Mouse (Mus musculus) heart, postnatal 0 days (tissue): Measurements from ENCODE around the gene Tmem214. TPM values are rescaled to one million over a fixed set of nuclear protein-coding genes. Genes with fewer than 3 reads are reported as not detected.

Experiments used
- ATAC-seq: fragments of 200-750 bp; cut with Nextera tagmentation; 2 replicates; pipeline ENCODE4 v1.8.0; 2017; ENCODE audit warnings: low read depth, moderate number of reproducible peaks, moderate library complexity; ENCODE audit not compliant: insufficient read depth
- DNase-seq: peaks from one replicate; pipeline ENCODE4 v3.0.0-alpha.2; 2016; ENCODE audit warnings: low spot score
- H3K27ac ChIP-seq: fragments of 300-500 bp; sonication (generic); 2 replicates; pipeline ENCODE4 v1.5.1; 2014; ENCODE audit warnings: low read depth, mild to moderate bottlenecking
- H3K27me3 ChIP-seq: fragments of 300-500 bp; sonication (generic); 2 replicates; pipeline ENCODE4 v1.6.1; 2014; ENCODE audit warnings: low read length, mixed read lengths; ENCODE audit not compliant: control insufficient read depth, insufficient read depth
- H3K36me3 ChIP-seq: fragments of 300-500 bp; sonication (generic); replicated peaks from 2 replicates; pipeline ENCODE4 v1.6.1; 2014; ENCODE audit warnings: low read length, mixed read lengths; ENCODE audit not compliant: control insufficient read depth, insufficient read depth
- H3K4me1 ChIP-seq: fragments of 300-500 bp; sonication (generic); 2 replicates; pipeline ENCODE4 v1.6.1; 2014; ENCODE audit warnings: antibody characterized with exemption; ENCODE audit not compliant: control insufficient read depth, insufficient read depth
- H3K4me2 ChIP-seq: fragments of 300-500 bp; sonication (generic); 2 replicates; pipeline ENCODE4 v1.6.1; 2014; ENCODE audit warnings: low read depth, mild to moderate bottlenecking, low read length, moderate library complexity
- H3K4me3 ChIP-seq: fragments of 300-500 bp; sonication (generic); 2 replicates; pipeline ENCODE4 v1.5.1; 2014; ENCODE audit warnings: low read depth, low read length
- H3K9ac ChIP-seq: fragments of 300-500 bp; sonication (generic); replicated peaks from 2 replicates; pipeline ENCODE4 v1.6.1; 2014; ENCODE audit warnings: low read depth, low read length, mixed read lengths
- H3K9me3 ChIP-seq: fragments of 300-500 bp; sonication (generic); replicated peaks from 2 replicates; pipeline ENCODE4 v1.6.1; 2016; ENCODE audit warnings: low read length; ENCODE audit not compliant: control insufficient read depth
- CTCF ChIP-seq: IDR thresholded peaks from 2 replicates; pipeline ENCODE4 v1.5.1; 2016; ENCODE audit warnings: antibody characterized with exemption, control low read depth, low read depth
- EP300 ChIP-seq: IDR thresholded peaks from 2 replicates; pipeline ENCODE4 v1.6.1; 2016; ENCODE audit warnings: antibody characterized with exemption, low read depth
- WGBS: fragments of 180-500 bp; shearing (Covaris S2); extraction: QIAGEN DNeasy Blood & Tissue Kit; methylation state at CpG from one replicate; pipeline ENCODE4 v1.1.7; 2014; 5-methylcytosine and 5-hydroxymethylcytosine counted together
- polyA plus RNA-seq: library from polyadenylated mRNA; unstranded; fragments of >200 nt; fragmentation: Nextera tagmentation; extraction: Ambion mirVana; gene quantifications from 2 replicates; pipeline ENCODE4 v1.2.1, GENCODE M21; 2015
- total RNA-seq: library from RNA; depleted of rRNA; stranded (reverse); fragments of >200 nt; gene quantifications from 2 replicates; pipeline ENCODE4 v1.2.3, GENCODE M21; 2014; ENCODE audit warnings: low replicate concordance

Gene Tmem214
- total and polyA plus RNA-seq, 2 experiments from 2014 or later: 49.6 to 58.8 TPM

DNA sequence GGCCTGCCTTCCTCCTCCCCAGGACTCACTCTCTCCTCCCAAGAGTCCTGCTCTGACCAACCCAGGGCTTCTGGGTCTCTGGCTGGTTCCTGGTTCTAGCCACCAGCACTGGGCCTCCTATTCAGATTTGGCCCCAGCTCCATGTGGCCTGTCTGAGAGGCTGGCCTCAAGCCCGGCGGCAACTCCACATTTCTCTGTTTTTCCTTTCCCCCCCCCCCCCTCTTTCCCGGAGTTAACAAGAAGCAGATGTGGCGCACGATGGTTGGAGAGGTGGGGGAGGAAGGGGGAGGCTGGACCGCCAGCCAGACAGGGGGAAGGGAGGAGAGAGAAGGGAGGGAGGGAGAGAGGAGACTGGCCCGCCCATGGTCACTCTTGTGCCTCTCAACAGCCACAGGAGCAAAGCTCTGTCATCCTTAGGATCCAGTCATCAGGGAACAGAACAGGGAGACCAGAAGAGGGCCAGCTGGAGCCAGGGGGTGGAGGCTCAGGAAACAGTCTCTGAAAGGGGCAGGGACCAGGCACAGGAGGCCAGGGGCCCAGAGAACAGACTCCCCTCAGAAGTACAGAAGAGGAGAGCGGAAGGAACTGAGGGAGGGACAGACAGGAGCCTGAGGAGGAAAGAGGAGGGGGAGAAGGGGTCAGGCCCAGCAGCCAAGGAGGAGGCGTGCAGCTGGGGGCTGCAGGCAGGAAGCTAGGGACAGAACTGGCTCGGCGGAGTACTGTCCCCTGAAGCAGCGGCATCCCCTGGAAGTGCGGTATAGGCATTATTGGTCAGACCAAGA lies 45.4 kb downstream of the Tmem214 start, which contains the start of gene Emilin1:
Gene Emilin1, plus strand, starts transcription at position 343 of the 782 bp plus-strand sequence.
- Histone ChIP-seq H3K4me2 (peak within 1 kb of the TSS; percentile 67), H3K36me3 (peaks cover 11% of the 10 kb centered on the region; the same call in 1 of the 2 replicates), H3K4me3 (peak within 1 kb of the TSS; percentile 53), H3K27me3 (no peaks in the 10 kb centered on the region), H3K27ac (peak within 1 kb of the TSS; percentile 93), H3K9me3 (no peaks in the 10 kb centered on the region), H3K4me1 (peaks cover 47% of the 10 kb centered on the region), H3K9ac (peak within 1 kb of the TSS; percentile 65)
- peak; percentile 50 for ATAC-seq
- 0 out of 2 replicates have a peak, but pooled peaks have one; percentile 1 for TF ChIP-seq CTCF
- TF ChIP-seq EP300: peak; percentile 60; the same call in 1 of the 2 replicates
- WGBS: 15% methylated on average over 13 of the region's 13 CpGs
- peak; percentile 77 for DNase-seq

DNA sequence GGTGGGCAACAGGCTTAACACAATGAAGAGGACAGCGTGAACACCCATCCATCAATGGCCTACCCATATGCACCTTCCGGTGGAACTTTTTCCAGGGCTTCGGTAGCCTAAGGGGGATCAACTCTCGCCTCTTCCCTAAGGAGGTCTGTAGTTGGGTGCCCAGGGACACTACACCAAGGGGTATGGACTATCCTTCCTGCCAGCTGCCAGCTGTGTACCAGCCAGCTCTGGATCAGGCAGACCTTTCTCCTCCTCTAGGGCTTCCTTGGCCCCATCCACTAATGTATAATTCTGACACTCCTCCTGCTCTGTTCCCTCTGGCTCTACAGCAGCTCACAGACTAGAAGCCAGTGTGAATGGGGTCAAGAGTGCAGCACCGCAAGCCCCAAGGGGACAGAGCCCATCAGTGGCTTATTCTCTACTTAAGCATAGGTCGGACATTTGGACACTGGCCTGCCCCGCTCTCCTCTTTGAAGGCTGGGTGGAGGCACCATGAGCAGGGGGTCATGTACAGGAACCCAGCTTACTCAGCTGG lies 46.4 kb downstream of the Tmem214 start:
- Histone ChIP-seq H3K9me3 (no peaks in the 10 kb centered on the region), H3K36me3 (peaks cover 20% of the 10 kb centered on the region; the same call in 1 of the 2 replicates), H3K9ac (peak overlapping the region; percentile 65), H3K27ac (peak overlapping the region; percentile 93), H3K4me3 (peak overlapping the region; percentile 53), H3K4me1 (peaks cover 38% of the 10 kb centered on the region), H3K27me3 (no peaks in the 10 kb centered on the region), H3K4me2 (peak overlapping the region; percentile 67)
- TF ChIP-seq CTCF: no peak
- TF ChIP-seq EP300: no peak
- WGBS: 55% methylated on average over 7 of the region's 7 CpGs
- ATAC-seq: no peak
- DNase-seq: no peak

- DNase-seq (no peak), ATAC-seq (no peak)
- no peaks in the 10 kb centered on the region for H3K27me3 ChIP-seq
- 55% methylated on average over 6 of the region's 6 CpGs for WGBS
- H3K9me3 ChIP-seq: no peaks in the 10 kb centered on the region
- H3K27ac ChIP-seq: peak overlapping the region; percentile 93
- H3K4me3 ChIP-seq: peak overlapping the region; percentile 53
- H3K9ac ChIP-seq: peak overlapping the region; percentile 65; the same call in 1 of the 2 replicates
- H3K4me2 ChIP-seq: peak overlapping the region; percentile 67
- peaks cover 20% of the 10 kb centered on the region; the same call in 1 of the 2 replicates for H3K36me3 ChIP-seq
- H3K4me1 ChIP-seq: peaks cover 36% of the 10 kb centered on the region
- TF ChIP-seq EP300: no peak
- no peak for TF ChIP-seq CTCF
Observed at GRCm38 (mm10) chr5:30914849-30915248, 47.0 kb downstream of the Tmem214 start.

DNA sequence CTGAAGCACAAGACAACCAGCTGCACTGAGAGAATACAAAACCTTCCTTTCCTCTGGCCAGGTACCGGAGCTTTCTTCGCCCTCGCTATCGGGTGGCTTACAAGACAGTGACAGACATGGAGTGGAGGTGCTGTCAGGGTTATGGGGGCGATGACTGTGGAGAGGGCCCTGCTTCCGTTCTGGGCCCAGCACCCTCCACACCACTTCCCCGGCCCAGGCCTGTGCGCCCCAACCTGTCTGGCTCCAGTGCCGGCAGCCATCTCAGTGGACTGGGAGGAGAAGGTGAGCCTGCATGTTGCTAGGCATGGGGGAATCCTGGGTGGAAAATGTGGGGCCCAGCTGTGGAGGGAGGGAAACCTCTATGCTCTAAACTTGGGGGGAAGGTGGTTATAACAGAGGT lies 47.6 kb downstream of the Tmem214 start:
- Histone ChIP-seq H3K4me3 (peak overlapping the region; percentile 53), H3K9me3 (no peaks in the 10 kb centered on the region), H3K4me2 (peak overlapping the region; percentile 67), H3K27ac (peak overlapping the region; percentile 93), H3K27me3 (no peaks in the 10 kb centered on the region), H3K4me1 (peaks cover 36% of the 10 kb centered on the region), H3K9ac (peak overlapping the region; percentile 65; the same call in 1 of the 2 replicates), H3K36me3 (peaks cover 20% of the 10 kb centered on the region; the same call in 1 of the 2 replicates)
- ATAC-seq (no peak), DNase-seq (no peak)
- TF ChIP-seq CTCF (no peak), EP300 (no peak)
- 55% methylated on average over 9 of the region's 9 CpGs for WGBS

DNA sequence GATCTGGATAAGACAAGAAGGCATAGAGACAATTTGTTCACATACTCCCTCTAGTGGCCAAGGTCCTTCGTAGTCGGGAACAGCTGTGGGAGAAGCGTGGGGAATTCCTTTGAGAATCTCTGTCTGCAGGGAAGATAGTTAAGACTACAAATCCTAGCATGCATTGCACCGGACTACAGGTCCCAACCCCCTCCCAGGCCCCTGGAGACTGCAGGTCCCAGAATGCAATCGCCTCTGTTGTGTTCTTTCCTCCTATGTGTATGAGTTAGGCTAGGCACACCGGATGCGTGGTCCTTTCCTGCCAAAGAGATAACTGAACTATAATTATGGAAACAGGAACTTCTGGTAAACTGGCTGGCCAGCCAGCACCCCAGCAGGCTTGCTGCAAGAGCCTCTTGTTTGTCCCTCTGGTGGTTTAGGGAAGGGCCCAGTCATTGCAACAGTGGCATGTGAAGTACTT lies 48.2 kb downstream of the Tmem214 start:
- WGBS: 1% methylated on average over 7 of the region's 7 CpGs
- Histone ChIP-seq H3K4me1 (peaks cover 36% of the 10 kb centered on the region), H3K9me3 (no peaks in the 10 kb centered on the region), H3K27ac (peak overlapping the region; percentile 93), H3K36me3 (peaks cover 20% of the 10 kb centered on the region; the same call in 1 of the 2 replicates), H3K4me2 (peak overlapping the region; percentile 67), H3K4me3 (peak overlapping the region; percentile 53), H3K9ac (no peak overlapping the region), H3K27me3 (no peaks in the 10 kb centered on the region)
- TF ChIP-seq CTCF: peak; percentile 64
- peak; percentile 95 for TF ChIP-seq EP300
- ATAC-seq (peak; percentile 89), DNase-seq (peak; percentile 98)
